Mouse (Mus musculus) mouse trophoblast stem cell (cell line): Measurements from ENCODE around the gene A430089I19Rik.
"Not testable (repeated sequence)": the region's sequence is repeated elsewhere in the genome, so short reads cannot be mapped to it uniquely, and the experiment has no call there.

ENCODE experiments used
- in situ Hi-C, 2 experiments: fragments of 300-500 bp; cut with MseI, MboI; formaldehyde crosslinking; loops; 2 replicates in 1 of 2; 3 replicates in 1 of 2; pipeline ENCODE4 v1.15.1; 2025

A430089I19Rik gene

GRCm38 (mm10) chr5:94306696-94307095 lies at the start of gene A430089I19Rik:
Gene A430089I19Rik, minus strand, starts transcription at chr5:94306796.
- in situ Hi-C loops, result not testable (repeated sequence)

- in situ Hi-C loops, result not testable (repeated sequence)
Measured at GRCm38 (mm10) chr5:94339449-94339848, 32.9 kb upstream of the A430089I19Rik start, which contains the start of gene AA792892. Gene AA792892, plus strand, starts transcription at chr5:94339749.

- in situ Hi-C loops, result not testable (repeated sequence)
Measured at GRCm38 (mm10) chr5:94314135-94314534, 7.5 kb upstream of the A430089I19Rik start, which contains the start of gene Gm6502. Gene Gm6502, plus strand, starts transcription at chr5:94314435.
